ENCODE assay signal across 12 mouse cellular contexts in the genomic region with DNA sequence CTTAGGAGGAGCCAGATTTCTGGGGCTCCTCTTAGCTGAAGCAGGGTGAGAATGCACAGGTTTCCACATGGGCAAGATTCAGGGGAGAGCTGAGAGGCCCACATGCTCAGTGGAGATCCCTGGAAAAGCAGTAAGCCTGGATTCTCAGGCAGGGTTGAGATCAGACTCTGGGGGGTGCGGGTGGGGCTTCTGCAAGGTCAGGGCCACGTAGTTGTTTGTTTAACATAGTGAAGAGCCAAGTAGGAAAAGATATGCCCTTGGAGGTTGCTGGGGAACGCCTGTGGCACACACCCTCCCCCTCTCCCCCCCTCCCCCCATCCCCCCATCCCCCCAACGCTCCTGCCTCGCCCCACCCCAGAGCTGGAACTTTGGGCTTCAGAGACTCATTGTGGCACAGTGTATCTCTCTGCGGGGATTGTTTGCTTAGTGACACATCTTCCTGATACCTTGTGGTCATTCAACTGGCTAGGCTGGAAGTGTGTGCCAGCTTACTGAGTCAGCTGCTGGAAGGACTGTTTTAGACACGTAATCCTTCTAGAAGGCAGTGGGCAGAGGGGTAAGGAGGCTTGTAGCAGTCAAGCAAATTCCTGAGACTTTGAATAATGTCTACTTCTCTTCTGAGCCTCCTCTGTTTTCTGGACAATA. TPM values are rescaled to one million over a fixed set of nuclear protein-coding genes. Genes with fewer than 3 reads are reported as not detected.
DNase-seq lines count a peak whose midpoint lies in the region; ATAC-seq and TF ChIP-seq lines count a peak whose summit lies in the region.
"Had no signal": no experiment of that assay in that cellular context is flagged by ENCODE, and none has a peak within 500 bp of the region (broad histone marks: within the 10 kb centered on the region; RNA-seq: fewer than 3 reads in every experiment).

No protein-coding gene starts in this region.

- peaks cover 6% of the 10 kb centered on the region; the same call in 1 of the 2 replicates for H3K4me1 ChIP-seq in kidney, adult 2 months (ENCODE audit: control insufficient read depth, insufficient read depth, low read length)
- peaks cover 15% of the 10 kb centered on the region for H3K4me1 ChIP-seq in intestine, embryonic 15.5 days (replicated peaks)
- H3K4me1 ChIP-seq in hindbrain, embryonic 11.5 days (replicated peaks; ENCODE audit: control insufficient read depth, insufficient read depth, low read length): no peaks in the 10 kb centered on the region

- in situ Hi-C loops in Patski (cut with MboI; ENCODE audit: low pct_unique_long_range_greater_than_20kb): loop anchor here (5.0 kb wide), 1 partner anchor 98 kb away; no protein-coding TSS in a partner anchor

- peak; percentile 98 for ATAC-seq in Patski
- ATAC-seq in intestine, embryonic 15.5 days: peak; percentile 93
- ATAC-seq in hindbrain, embryonic 11.5 days (ENCODE audit: low FRiP score): no peak

- no peak overlapping the region for H3K4me3 ChIP-seq in kidney, adult 2 months (ENCODE audit: insufficient read depth, low read depth, low read length)
- no peak overlapping the region for H3K4me3 ChIP-seq in intestine, embryonic 15.5 days (replicated peaks)
- H3K4me3 ChIP-seq in hindbrain, embryonic 11.5 days (ENCODE audit: low read depth, low read length): no peak overlapping the region
- H3K4me3 ChIP-seq: forebrain, embryonic 10.5 days; left cerebral cortex, adult 2 months had no signal

- no peaks in the 10 kb centered on the region for H3K9me3 ChIP-seq in intestine, embryonic 15.5 days
- H3K9me3 ChIP-seq in hindbrain, embryonic 11.5 days (ENCODE audit: control insufficient read depth, low read length): no peaks in the 10 kb centered on the region
- H3K9me3 ChIP-seq: forebrain, embryonic 10.5 days had no signal

- POLR2A ChIA-PET in Patski (lab: Charles Lee): interaction anchor here (0.6 to 3.4 kb wide), 3 partner anchors 21 to 268 kb away, joined by 3 to 15 read pairs (median 5); partner anchors contain the start of genes Apoh and Prkca

- H3K4me2 ChIP-seq in intestine, embryonic 15.5 days (replicated peaks): no peak overlapping the region
- H3K4me2 ChIP-seq in hindbrain, embryonic 11.5 days (replicated peaks; ENCODE audit: low read depth, low read length): no peak overlapping the region

- no peak overlapping the region for H3K9ac ChIP-seq in intestine, embryonic 15.5 days
- H3K9ac ChIP-seq in hindbrain, embryonic 11.5 days (ENCODE audit: low read depth, low read length): no peak overlapping the region

- H3K27ac ChIP-seq in kidney, adult 2 months (ENCODE audit: insufficient read depth, low read depth, low read length): no peak overlapping the region
- peak overlapping the region; percentile 32; the same call in 1 of the 2 replicates for H3K27ac ChIP-seq in intestine, embryonic 15.5 days
- no peak overlapping the region for H3K27ac ChIP-seq in hindbrain, embryonic 11.5 days (ENCODE audit: low read depth, low read length)
- H3K27ac ChIP-seq: forebrain, embryonic 10.5 days; left cerebral cortex, adult 2 months; macrophage had no signal

- no peaks in the 10 kb centered on the region for H3K36me3 ChIP-seq in kidney, adult 2 months (ENCODE audit: control insufficient read depth, insufficient read depth, low read length)
- no peaks in the 10 kb centered on the region for H3K36me3 ChIP-seq in intestine, embryonic 15.5 days
- no peaks in the 10 kb centered on the region for H3K36me3 ChIP-seq in hindbrain, embryonic 11.5 days (ENCODE audit: control insufficient read depth, insufficient read depth, low read length)
- H3K36me3 ChIP-seq: forebrain, embryonic 10.5 days had no signal

- no peaks in the 10 kb centered on the region for H3K27me3 ChIP-seq in kidney, adult 2 months (replicated peaks; ENCODE audit: control insufficient read depth, insufficient read depth, low read length)
- no peaks in the 10 kb centered on the region for H3K27me3 ChIP-seq in Patski
- H3K27me3 ChIP-seq in intestine, embryonic 15.5 days (replicated peaks): no peaks in the 10 kb centered on the region
- H3K27me3 ChIP-seq in hindbrain, embryonic 11.5 days (ENCODE audit: control insufficient read depth, insufficient read depth, low read length): no peaks in the 10 kb centered on the region

- CTCF ChIA-PET in Patski (lab: Charles Lee): interaction anchor here (0.8 to 1.4 kb wide), 5 partner anchors 13 to 354 kb away, joined by 3 to 4 read pairs (median 4); no protein-coding TSS in a partner anchor

- WGBS in kidney, adult 2 months: 26% methylated on average over 7 of the region's 7 CpGs
- 36% methylated on average over 7 of the region's 7 CpGs for WGBS in intestine, embryonic 15.5 days
- WGBS in hindbrain, embryonic 11.5 days: 64% methylated on average over 5 of the region's 7 CpGs

- DNase-seq in kidney, adult 2 months: peak; percentile 45
- no peak for DNase-seq in kidney, postnatal 4 days
- DNase-seq in 3T3-L1 (ENCODE audit: low read depth, low spot score) (peak; percentile 99), Patski (ENCODE audit: low read depth, low spot score) (peak; percentile 91)
- DNase-seq in cerebellum, adult 9-11 months: no peak
- no peak for DNase-seq in thymus, postnatal 14 days
- DNase-seq in hindbrain, embryonic 11.5 days (ENCODE audit: low spot score): no peak
- DNase-seq: cerebellum, adult 11-12 months had no signal

- TF ChIP-seq CTCF in kidney, adult 2 months (conservative IDR thresholded peaks at IDR 0.05; ENCODE audit: insufficient read depth, insufficient read length, low read depth, low read length): no peak
- no peak for TF ChIP-seq CTCF in Patski (IDR thresholded peaks at IDR 0.05)

- no peak for TF ChIP-seq POLR2A in kidney, adult 2 months (IDR thresholded peaks at IDR 0.05; ENCODE audit: low read depth, low read length)

RNA-seq across cellular contexts. Expression of gene Prkca, which starts 21.3 kb away (rescaled TPM):
- polyA plus RNA-seq in kidney, adult 2 months (2012; rRNA removed): 3.5 and 5.4 TPM in 2 replicates
- 37.4 TPM for polyA plus RNA-seq in Patski (2021)
- 19.1 and 22.0 TPM in 2 replicates for polyA plus RNA-seq in intestine, embryonic 15.5 days (2015; fragmentation: Nextera tagmentation; extraction: Ambion mirVana)
- 4.1 and 6.0 TPM in 2 replicates for polyA plus RNA-seq in hindbrain, embryonic 11.5 days (2014; fragmentation: Nextera tagmentation; extraction: Ambion mirVana)

RNA-seq across cellular contexts. Expression of gene Apoh, which starts 21.9 kb away (rescaled TPM):
- 0.12 TPM in 1 of 2 replicates, not detected in the other for polyA plus RNA-seq in kidney, adult 2 months (2012; rRNA removed)
- 0.35 TPM for polyA plus RNA-seq in Patski (2021)
- polyA plus RNA-seq in intestine, embryonic 15.5 days (2015; fragmentation: Nextera tagmentation; extraction: Ambion mirVana): 5.3 and 7.5 TPM in 2 replicates
- 0.19 and 0.25 TPM in 2 replicates for polyA plus RNA-seq in hindbrain, embryonic 11.5 days (2014; fragmentation: Nextera tagmentation; extraction: Ambion mirVana)
- polyA plus RNA-seq: forebrain, embryonic 10.5 days; macrophage had no signal

RNA-seq across cellular contexts. Expression of gene Cep112, which starts 59.9 kb away (rescaled TPM):
- 0.23 and 0.34 TPM in 2 replicates for polyA plus RNA-seq in kidney, adult 2 months (2012; rRNA removed)
- 9.7 TPM for polyA plus RNA-seq in Patski (2021)
- polyA plus RNA-seq in intestine, embryonic 15.5 days (2015; fragmentation: Nextera tagmentation; extraction: Ambion mirVana): 7.6 and 9.2 TPM in 2 replicates
- polyA plus RNA-seq in hindbrain, embryonic 11.5 days (2014; fragmentation: Nextera tagmentation; extraction: Ambion mirVana): 9.5 and 12.4 TPM in 2 replicates

Comparison
In these comparisons a context has a peak if more than half of its experiments do, and no peak if none do; other contexts are left out.
1. DNase-seq: peak in kidney, adult 2 months (single experiment), 3T3-L1 (single experiment) and Patski (single experiment); none in kidney, postnatal 4 days (0 of 2), cerebellum, adult 9-11 months (single experiment), thymus, postnatal 14 days (single experiment) and hindbrain, embryonic 11.5 days (single experiment).